Mouse (Mus musculus): ENCODE measurements around the gene 4930415L06Rik.

Gene 4930415L06Rik

GRCm38 (mm10) chrX:89932752-89933151 is at the start of gene 4930415L06Rik:
4930415L06Rik (minus strand) TSS chrX:89932852.
- no peak for DNase-seq

- peak; percentile 63 to 71 for DNase-seq
Observed at GRCm38 (mm10) chrX:89978621-89979020, 46.0 kb upstream of the 4930415L06Rik start.

- no peak for DNase-seq
Observed at GRCm38 (mm10) chrX:89904871-89905270, 27.8 kb downstream of the 4930415L06Rik start.
